Mouse (Mus musculus) telencephalon, adult 2 months (tissue): Measurements from ENCODE around the gene Krt8.

ENCODE experiments used
- DNase-seq: peaks from one replicate; pipeline ENCODE4 v3.0.0-alpha.2; 2011; ENCODE audit warnings: low read depth, low spot score

Gene Krt8

GRCm38 (mm10) chr15:101976023-101976422, 28.3 kb downstream of the Krt8 start:
- no peak for DNase-seq

- no peak for DNase-seq
Observed at GRCm38 (mm10) chr15:101974083-101974845, 30.0 kb downstream of the Krt8 start.

GRCm38 (mm10) chr15:101973414-101974077, 30.7 kb downstream of the Krt8 start:
- peak; percentile 59 for DNase-seq

GRCm38 (mm10) chr15:101970536-101970935, 33.7 kb downstream of the Krt8 start:
- DNase-seq, result no peak

GRCm38 (mm10) chr15:101966808-101967207, 37.5 kb downstream of the Krt8 start:
- DNase-seq, result no peak

GRCm38 (mm10) chr15:101958891-101959290, 45.4 kb downstream of the Krt8 start:
- no peak for DNase-seq

- no peak for DNase-seq
Observed at GRCm38 (mm10) chr15:101954187-101954586, 50.1 kb downstream of the Krt8 start, which contains the start of gene Krt78. Gene Krt78, minus strand, starts transcription at chr15:101954287.

- no peak for DNase-seq
Observed at GRCm38 (mm10) chr15:101952733-101953474, 51.4 kb downstream of the Krt8 start.
